Mouse (Mus musculus) heart, embryonic 16.5 days (tissue): ENCODE data around the gene Ttc39b. TPM values are rescaled to one million over a fixed set of nuclear protein-coding genes. Genes with fewer than 3 reads are reported as not detected.

ENCODE experiments used
- ATAC-seq: fragments of 200-750 bp; cut with Nextera tagmentation; replicated peaks from 2 replicates; pipeline ENCODE4 v1.8.0; 2017; ENCODE audit warnings: moderate number of reproducible peaks; ENCODE audit not compliant: insufficient read depth, low FRiP score; ENCODE audit errors: extremely low read depth
- H3K27ac ChIP-seq: fragments of 300-500 bp; sonication (generic); 2 replicates; pipeline ENCODE4 v1.5.1; 2014; ENCODE audit warnings: mild to moderate bottlenecking, low read length, control low read depth, moderate library complexity
- H3K27me3 ChIP-seq: fragments of 300-500 bp; sonication (generic); 2 replicates; pipeline ENCODE4 v1.6.1; 2014; ENCODE audit warnings: low read length, mixed read lengths; ENCODE audit not compliant: control insufficient read depth, insufficient read depth
- H3K36me3 ChIP-seq: fragments of 300-500 bp; sonication (generic); 2 replicates; pipeline ENCODE4 v1.6.1; 2014; ENCODE audit not compliant: control insufficient read depth, insufficient read depth
- H3K4me1 ChIP-seq: fragments of 300-500 bp; sonication (generic); 2 replicates; pipeline ENCODE4 v1.6.1; 2014; ENCODE audit warnings: low read length, mixed read lengths; ENCODE audit not compliant: control insufficient read depth, insufficient read depth
- H3K4me2 ChIP-seq: fragments of 300-500 bp; sonication (generic); 2 replicates; pipeline ENCODE4 v1.6.1; 2014; ENCODE audit warnings: low read depth, mild to moderate bottlenecking, control low read depth, low read length
- H3K4me3 ChIP-seq: fragments of 300-500 bp; sonication (generic); 2 replicates; pipeline ENCODE4 v1.5.1; 2014; ENCODE audit warnings: mild to moderate bottlenecking, control low read depth, low read length
- H3K9ac ChIP-seq: fragments of 300-500 bp; sonication (generic); 2 replicates; pipeline ENCODE4 v1.6.1; 2014; ENCODE audit warnings: low read length, control low read depth
- H3K9me3 ChIP-seq: fragments of 300-500 bp; sonication (generic); replicated peaks from 2 replicates; pipeline ENCODE4 v1.6.1; 2016; ENCODE audit warnings: low read length; ENCODE audit not compliant: control insufficient read depth
- WGBS: fragments of 180-500 bp; shearing (Covaris S2); extraction: QIAGEN DNeasy Blood & Tissue Kit; methylation state at CpG from one replicate; pipeline ENCODE4 v1.1.7; 2014; 5-methylcytosine and 5-hydroxymethylcytosine counted together
- polyA plus RNA-seq: library from polyadenylated mRNA; unstranded; fragments of >200 nt; fragmentation: Nextera tagmentation; extraction: Ambion mirVana; gene quantifications from 2 replicates; pipeline ENCODE4 v1.2.1, GENCODE M21; 2015

Ttc39b gene
- polyA plus RNA-seq, 1 experiment from 2014 or later = 2.2 TPM

DNA sequence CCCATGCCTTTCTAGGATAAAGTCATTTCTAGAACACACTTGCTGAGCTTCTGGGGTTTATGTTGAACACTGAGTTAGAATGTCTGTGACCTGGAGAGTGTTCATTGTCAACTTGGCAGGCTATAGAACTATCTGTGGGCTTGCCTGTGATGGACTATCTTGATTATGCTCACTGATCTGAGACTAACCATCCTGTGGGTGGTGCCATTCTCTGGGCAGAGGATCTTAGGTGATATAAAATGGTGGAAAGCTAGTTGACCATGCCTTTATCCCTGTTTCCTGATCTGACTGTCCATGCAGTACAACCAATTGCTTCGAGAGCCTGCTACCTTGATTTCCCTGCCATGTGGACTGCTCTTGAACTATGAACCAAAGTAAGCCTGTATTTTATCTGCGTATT lies 146.6 kb downstream of the Ttc39b start:
- WGBS = 78% methylated on average over 2 of the region's 2 CpGs
- no peak for ATAC-seq
- no peak overlapping the region for H3K4me2 ChIP-seq
- no peak overlapping the region for H3K27ac ChIP-seq
- H3K9me3 ChIP-seq = no peaks in the 10 kb centered on the region
- no peaks in the 10 kb centered on the region for H3K36me3 ChIP-seq
- no peak overlapping the region for H3K9ac ChIP-seq
- H3K4me1 ChIP-seq = 0 out of 2 replicates have a peak, but pooled peaks cover 3% of the 10 kb centered on the region
- H3K27me3 ChIP-seq = no peaks in the 10 kb centered on the region
- no peak overlapping the region for H3K4me3 ChIP-seq

DNA sequence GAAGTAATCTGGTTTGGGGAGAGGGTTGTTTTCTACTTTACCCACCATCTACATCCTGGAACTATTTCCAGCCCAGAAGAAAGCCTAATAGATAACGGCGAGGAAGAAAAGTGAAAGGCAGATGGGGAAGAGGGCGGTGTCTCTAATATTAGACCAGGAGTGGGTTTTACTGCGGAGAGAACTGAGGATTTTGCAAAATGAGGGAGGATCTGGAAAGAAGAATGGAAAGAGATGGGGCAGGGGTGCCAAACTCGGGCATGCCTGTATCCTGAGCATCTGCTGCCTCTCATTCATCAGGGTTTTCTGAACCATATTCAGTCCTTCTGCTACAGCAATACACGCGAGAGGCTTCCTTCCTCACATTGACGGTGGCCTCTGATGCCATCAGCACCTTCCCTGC lies 149.1 kb downstream of the Ttc39b start:
- no peak for ATAC-seq
- no peaks in the 10 kb centered on the region for H3K36me3 ChIP-seq
- WGBS = 61% methylated on average over 8 of the region's 8 CpGs
- no peak overlapping the region for H3K27ac ChIP-seq
- no peak overlapping the region for H3K9ac ChIP-seq
- 0 out of 2 replicates have a peak, but pooled peaks cover 3% of the 10 kb centered on the region for H3K4me1 ChIP-seq
- H3K27me3 ChIP-seq = no peaks in the 10 kb centered on the region
- no peak overlapping the region for H3K4me3 ChIP-seq
- no peak overlapping the region for H3K4me2 ChIP-seq
- no peaks in the 10 kb centered on the region for H3K9me3 ChIP-seq

DNA sequence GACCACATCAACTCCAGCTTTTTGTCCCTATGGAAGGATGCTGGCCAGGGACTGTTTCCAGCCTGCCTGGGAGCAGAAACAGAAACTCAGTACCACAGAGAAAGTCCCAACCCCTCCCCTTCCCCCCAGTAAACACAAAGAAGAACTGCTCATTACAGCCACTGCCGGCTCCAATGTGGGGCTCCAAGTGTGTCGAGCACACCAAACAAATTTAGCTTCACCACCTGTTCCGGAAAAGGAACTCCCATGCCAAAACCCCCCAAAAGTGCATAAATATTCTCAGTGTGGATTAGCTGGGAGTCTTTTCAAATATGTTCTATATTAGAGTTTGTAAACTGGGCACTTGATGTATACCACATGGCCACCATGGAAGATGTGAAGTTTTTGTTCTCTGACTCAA lies 151.8 kb downstream of the Ttc39b start:
- Histone ChIP-seq H3K27ac (no peak overlapping the region), H3K9ac (no peak overlapping the region), H3K9me3 (no peaks in the 10 kb centered on the region), H3K4me3 (no peak overlapping the region), H3K36me3 (no peaks in the 10 kb centered on the region), H3K4me2 (no peak overlapping the region), H3K4me1 (0 out of 2 replicates have a peak, but pooled peaks cover 3% of the 10 kb centered on the region), H3K27me3 (no peaks in the 10 kb centered on the region)
- WGBS = 68% methylated on average over 3 of the region's 3 CpGs
- no peak for ATAC-seq

DNA sequence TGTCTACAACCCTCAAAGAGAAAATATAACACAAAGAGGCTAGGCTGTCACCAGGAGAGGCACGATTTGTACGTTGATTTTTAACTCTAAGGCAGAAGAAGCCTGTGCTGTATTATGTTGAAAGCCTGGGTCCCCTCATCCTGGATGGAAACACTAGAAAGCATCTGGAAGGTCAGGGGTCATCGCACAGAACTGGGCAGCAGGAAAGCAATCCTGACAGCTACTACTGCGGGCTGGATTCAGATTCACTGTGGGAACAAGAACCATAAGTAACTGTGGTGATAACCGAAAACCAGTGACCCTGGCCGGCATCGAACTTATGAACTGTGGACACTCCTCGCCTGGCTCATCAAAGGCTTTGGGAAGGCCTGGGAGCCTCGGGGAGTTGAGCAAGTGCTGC lies 153.3 kb downstream of the Ttc39b start:
- H3K4me2 ChIP-seq = no peak overlapping the region
- WGBS = 58% methylated on average over 9 of the region's 9 CpGs

More for the DNA sequence above, 153.3 kb downstream of the Ttc39b start:
- Histone ChIP-seq H3K27ac (no peak overlapping the region), H3K4me3 (no peak overlapping the region), H3K9ac (no peak overlapping the region), H3K36me3 (no peaks in the 10 kb centered on the region), H3K9me3 (no peaks in the 10 kb centered on the region), H3K27me3 (no peaks in the 10 kb centered on the region), H3K4me1 (0 out of 2 replicates have a peak, but pooled peaks cover 3% of the 10 kb centered on the region)
- ATAC-seq = no peak

Other genes starting within 250 kb of the Ttc39b start
- 29.6 and 31.4 TPM in 2 replicates for gene Snapc3, start 93.5 kb upstream of the Ttc39b start, polyA plus RNA-seq
- gene Psip1, start 162.2 kb upstream of the Ttc39b start, polyA plus RNA-seq = 69.0 and 82.9 TPM in 2 replicates
- 3.5 and 3.8 TPM in 2 replicates for gene Ccdc171, start 201.3 kb upstream of the Ttc39b start, polyA plus RNA-seq